Mouse (Mus musculus) cerebellum, adult 2 months (tissue): ENCODE results near the gene Rps6ka5.

ENCODE experiments used
- CTCF ChIP-seq: fragments of 200-500 bp; IDR thresholded peaks from 2 replicates; pipeline ENCODE4 v1.5.1; 2011; ENCODE audit warnings: low read depth, mild to moderate bottlenecking, control low read depth, low read length, moderate library complexity, borderline replicate concordance; ENCODE audit not compliant: insufficient read depth
- POLR2A ChIP-seq: fragments of 200-500 bp; IDR thresholded peaks from 2 replicates; pipeline ENCODE4 v1.6.1; 2011; ENCODE audit warnings: low read length, control low read depth, borderline replicate concordance; ENCODE audit not compliant: insufficient read depth

GRCm38 (mm10) chr12:100728646-100729485, 2.1 kb upstream of the Rps6ka5 start:
- no peak for TF ChIP-seq CTCF
- TF ChIP-seq POLR2A, result no peak
